Mouse (Mus musculus) adrenal gland, adult (tissue): ENCODE measurements around the gene Borcs5.
"Not testable (repeated sequence)": the region's sequence is repeated elsewhere in the genome, so short reads cannot be mapped to it uniquely, and the experiment has no call there.

Experiments
- DNase-seq, 2 experiments: peaks; one replicate each; pipeline ENCODE4 v3.0.0; 2022 to 2023; ENCODE audit warnings: low spot score in 1 of 2; ENCODE audit not compliant: inconsistent age in 2 of 2

Borcs5 gene

GRCm38 (mm10) chr6:134669179-134669865 lies 30.0 kb downstream of the Borcs5 start:
- DNase-seq: no peak

GRCm38 (mm10) chr6:134670881-134671411 lies 31.6 kb downstream of the Borcs5 start:
- DNase-seq: peak; percentile 61 to 80

- DNase-seq: not testable (repeated sequence)
These were observed 34.4 kb downstream of the Borcs5 start for GRCm38 (mm10) chr6:134673712-134674111.

- DNase-seq: no peak
These were observed 38.2 kb downstream of the Borcs5 start for GRCm38 (mm10) chr6:134677504-134677903.

- DNase-seq: no peak
These were observed 38.7 kb downstream of the Borcs5 start for GRCm38 (mm10) chr6:134678037-134678436.

- DNase-seq: not testable (repeated sequence)
These were observed 40.0 kb downstream of the Borcs5 start for GRCm38 (mm10) chr6:134679330-134679729.

- peak in 1 of 2 experiments; percentile 24 for DNase-seq
These were observed 45.1 kb downstream of the Borcs5 start for GRCm38 (mm10) chr6:134684354-134684915.

GRCm38 (mm10) chr6:134685040-134685439 lies 45.7 kb downstream of the Borcs5 start:
- DNase-seq: no peak

- DNase-seq: no peak
These were observed 46.2 kb downstream of the Borcs5 start for GRCm38 (mm10) chr6:134685515-134685914.

- no peak for DNase-seq
These were observed 55.2 kb downstream of the Borcs5 start for GRCm38 (mm10) chr6:134694498-134694897.

GRCm38 (mm10) chr6:134694988-134695387 lies 55.7 kb downstream of the Borcs5 start:
- DNase-seq: no peak

GRCm38 (mm10) chr6:134695625-134696024 lies 56.3 kb downstream of the Borcs5 start:
- DNase-seq: no peak

GRCm38 (mm10) chr6:134696146-134696545 lies 56.8 kb downstream of the Borcs5 start:
- DNase-seq: peak in 1 of 2 experiments; percentile 68

GRCm38 (mm10) chr6:134696554-134696953 lies 57.2 kb downstream of the Borcs5 start:
- no peak for DNase-seq

GRCm38 (mm10) chr6:134698243-134698642 lies 58.9 kb downstream of the Borcs5 start:
- DNase-seq: no peak

GRCm38 (mm10) chr6:134700451-134701210 lies 61.3 kb downstream of the Borcs5 start:
- peak; percentile 44 to 83 for DNase-seq

GRCm38 (mm10) chr6:134701211-134701602 lies 61.9 kb downstream of the Borcs5 start:
- DNase-seq: no peak

- peak in 1 of 2 experiments; percentile 55 for DNase-seq
These were observed 62.9 kb downstream of the Borcs5 start for GRCm38 (mm10) chr6:134702184-134702583.

- DNase-seq: no peak
These were observed 63.9 kb downstream of the Borcs5 start for GRCm38 (mm10) chr6:134703053-134703690.

- no peak for DNase-seq
These were observed 67.2 kb downstream of the Borcs5 start for GRCm38 (mm10) chr6:134706467-134706866.

- DNase-seq: no peak
These were observed 70.7 kb downstream of the Borcs5 start for GRCm38 (mm10) chr6:134710020-134710419.
